8 mouse cellular contexts compared by ENCODE assay signal in genomic region chr7:98171141-98172073, GRCm38 (mm10). TPM values are rescaled to one million over a fixed set of nuclear protein-coding genes. Genes with fewer than 3 reads are reported as not detected.
A peak's percentile ranks its signal among the peaks of the same experiment; 100 is the strongest.
DNase-seq lines count a peak whose midpoint lies in the region; ATAC-seq and TF ChIP-seq lines count a peak whose summit lies in the region.

No protein-coding gene starts in this region.

- no peak for TF ChIP-seq CTCF in layer of hippocampus, adult 2 months (conservative IDR thresholded peaks at IDR 0.05)

- peaks cover 49% of the 10 kb centered on the region for H3K4me1 ChIP-seq in heart, embryonic 10.5 days
- H3K4me1 ChIP-seq in limb, embryonic 12.5 days (replicated peaks), result peaks cover 19% of the 10 kb centered on the region
- H3K4me1 ChIP-seq in midbrain, embryonic 13.5 days (replicated peaks), result peaks cover 6% of the 10 kb centered on the region; the same call in 1 of the 2 replicates

- peak overlapping the region; percentile 71 for H3K27ac ChIP-seq in heart, embryonic 10.5 days
- H3K27ac ChIP-seq in limb, embryonic 12.5 days, result peak overlapping the region; percentile 70
- no peak overlapping the region for H3K27ac ChIP-seq in midbrain, embryonic 13.5 days
- H3K27ac ChIP-seq in layer of hippocampus, adult 2 months, result no peak overlapping the region

- no peak overlapping the region; the same call in 1 of the 2 replicates for H3K9ac ChIP-seq in limb, embryonic 12.5 days (replicated peaks)
- peak overlapping the region; percentile 39 for H3K9ac ChIP-seq in midbrain, embryonic 13.5 days (replicated peaks)

- H3K4me2 ChIP-seq in limb, embryonic 12.5 days, result no peak overlapping the region
- no peak overlapping the region for H3K4me2 ChIP-seq in midbrain, embryonic 13.5 days (replicated peaks)

- peak; percentile 57; the same call in 1 of the 2 replicates for ATAC-seq in limb, embryonic 12.5 days (ENCODE audit: insufficient number of reproducible peaks, insufficient read depth, low FRiP score, low TSS enrichment, low read depth)
- ATAC-seq in midbrain, embryonic 13.5 days, result peak; percentile 51

- no peaks in the 10 kb centered on the region for H3K9me3 ChIP-seq in heart, embryonic 10.5 days
- H3K9me3 ChIP-seq in limb, embryonic 12.5 days, result no peaks in the 10 kb centered on the region
- H3K9me3 ChIP-seq in midbrain, embryonic 13.5 days, result no peaks in the 10 kb centered on the region

- no peaks in the 10 kb centered on the region for H3K27me3 ChIP-seq in heart, embryonic 10.5 days (ENCODE audit: insufficient read depth, poor library complexity, severe bottlenecking)
- 0 out of 2 replicates have a peak, but pooled peaks cover 2% of the 10 kb centered on the region for H3K27me3 ChIP-seq in limb, embryonic 12.5 days
- peaks cover 4% of the 10 kb centered on the region; the same call in 1 of the 2 replicates for H3K27me3 ChIP-seq in midbrain, embryonic 13.5 days

- no peaks in the 10 kb centered on the region for H3K36me3 ChIP-seq in heart, embryonic 10.5 days
- H3K36me3 ChIP-seq in limb, embryonic 12.5 days, result no peaks in the 10 kb centered on the region
- H3K36me3 ChIP-seq in midbrain, embryonic 13.5 days, result no peaks in the 10 kb centered on the region

- no peak overlapping the region for H3K4me3 ChIP-seq in heart, embryonic 10.5 days
- no peak overlapping the region for H3K4me3 ChIP-seq in limb, embryonic 12.5 days (replicated peaks)
- H3K4me3 ChIP-seq in midbrain, embryonic 13.5 days (replicated peaks), result no peak overlapping the region
- no peak overlapping the region for H3K4me3 ChIP-seq in layer of hippocampus, adult 2 months

- peak; percentile 54 for DNase-seq in kidney, postnatal 10 days
- DNase-seq in kidney, adult 18-20 months, result no peak
- DNase-seq in c-Kit-positive CD71-negative TER-119-negative erythroid progenitor cells, embryonic 14.5 days (ENCODE audit: low read depth), result peak; percentile 52
- DNase-seq in heart, embryonic 10.5 days (ENCODE audit: low spot score), result peak; percentile 89
- DNase-seq in retina, postnatal 1 day, result no peak
- DNase-seq in layer of hippocampus, adult 2 months (ENCODE audit: low spot score in 2 of 2), result no peak

- WGBS in heart, embryonic 10.5 days, result 44% methylated on average over 6 of the region's 6 CpGs
- WGBS in limb, embryonic 12.5 days, result 26% methylated on average over 6 of the region's 6 CpGs
- WGBS in midbrain, embryonic 13.5 days, result 66% methylated on average over 6 of the region's 6 CpGs

RNA-seq across cellular contexts. Expression of gene Capn5, which starts 6.7 kb away (rescaled TPM):
- polyA plus RNA-seq in heart, embryonic 10.5 days (2016; fragmentation: Nextera tagmentation; extraction: Ambion mirVana), result 9.4 and 11.0 TPM in 2 replicates
- polyA plus RNA-seq in limb, embryonic 12.5 days (2016; fragmentation: Nextera tagmentation; extraction: Ambion mirVana), result 4.0 and 4.4 TPM in 2 replicates
- polyA plus RNA-seq in midbrain, embryonic 13.5 days (2015; fragmentation: Nextera tagmentation; extraction: Ambion mirVana), result 10.1 and 10.8 TPM in 2 replicates
- 10 to 100 TPM; 42.3 to 45.0 TPM for total RNA-seq in layer of hippocampus, adult 2 months (2021)

RNA-seq across cellular contexts. Expression of gene Omp, which starts 26.1 kb away (rescaled TPM):
- 0.33 TPM in 2 replicates for polyA plus RNA-seq in heart, embryonic 10.5 days (2016; fragmentation: Nextera tagmentation; extraction: Ambion mirVana)
- polyA plus RNA-seq in limb, embryonic 12.5 days (2016; fragmentation: Nextera tagmentation; extraction: Ambion mirVana), result 0.19 TPM in 1 of 2 replicates, not detected in the other
- 0.21 and 0.28 TPM in 2 replicates for polyA plus RNA-seq in midbrain, embryonic 13.5 days (2015; fragmentation: Nextera tagmentation; extraction: Ambion mirVana)
- 1 to 10 TPM in 1 of 2 experiments, under 1 TPM in 1; 0.96 to 1.3 TPM for total RNA-seq in layer of hippocampus, adult 2 months (2021)

RNA-seq across cellular contexts. Expression of gene B3gnt6, which starts 27.9 kb away (rescaled TPM):
- polyA plus RNA-seq in heart, embryonic 10.5 days (2016; fragmentation: Nextera tagmentation; extraction: Ambion mirVana), result 0.06 TPM in 1 of 2 replicates, not detected in the other
- polyA plus RNA-seq in limb, embryonic 12.5 days (2016; fragmentation: Nextera tagmentation; extraction: Ambion mirVana), result not detected in 2 replicates
- 0.07 and 0.10 TPM in 2 replicates for polyA plus RNA-seq in midbrain, embryonic 13.5 days (2015; fragmentation: Nextera tagmentation; extraction: Ambion mirVana)
- under 1 TPM; 0.34 to 0.36 TPM for total RNA-seq in layer of hippocampus, adult 2 months (2021)

RNA-seq across cellular contexts. Expression of gene Myo7a, which starts 52.1 kb away (rescaled TPM):
- 16.4 and 17.3 TPM in 2 replicates for polyA plus RNA-seq in heart, embryonic 10.5 days (2016; fragmentation: Nextera tagmentation; extraction: Ambion mirVana)
- polyA plus RNA-seq in limb, embryonic 12.5 days (2016; fragmentation: Nextera tagmentation; extraction: Ambion mirVana), result 13.4 and 17.4 TPM in 2 replicates
- 17.8 and 19.0 TPM in 2 replicates for polyA plus RNA-seq in midbrain, embryonic 13.5 days (2015; fragmentation: Nextera tagmentation; extraction: Ambion mirVana)
- 10 to 100 TPM; 10.5 to 10.8 TPM for total RNA-seq in layer of hippocampus, adult 2 months (2021)

Comparison
In these comparisons a context has a peak if more than half of its experiments do, and no peak if none do; other contexts are left out.
1. DNase-seq: peak in kidney, postnatal 10 days (single experiment), c-Kit-positive CD71-negative TER-119-negative erythroid progenitor cells, embryonic 14.5 days (single experiment) and heart, embryonic 10.5 days (single experiment); none in kidney, adult 18-20 months (single experiment), retina, postnatal 1 day (single experiment) and layer of hippocampus, adult 2 months (0 of 2).
2. H3K27ac ChIP-seq: peak in heart, embryonic 10.5 days (single experiment) and limb, embryonic 12.5 days (single experiment); none in midbrain, embryonic 13.5 days (single experiment) and layer of hippocampus, adult 2 months (single experiment).